Mouse (Mus musculus) telencephalon, adult 2 months (tissue): ENCODE measurements around the gene 6430531B16Rik.

ENCODE experiments used
- DNase-seq: peaks from one replicate; pipeline ENCODE4 v3.0.0-alpha.2; 2011; ENCODE audit warnings: low read depth, low spot score

The 6430531B16Rik gene

DNA sequence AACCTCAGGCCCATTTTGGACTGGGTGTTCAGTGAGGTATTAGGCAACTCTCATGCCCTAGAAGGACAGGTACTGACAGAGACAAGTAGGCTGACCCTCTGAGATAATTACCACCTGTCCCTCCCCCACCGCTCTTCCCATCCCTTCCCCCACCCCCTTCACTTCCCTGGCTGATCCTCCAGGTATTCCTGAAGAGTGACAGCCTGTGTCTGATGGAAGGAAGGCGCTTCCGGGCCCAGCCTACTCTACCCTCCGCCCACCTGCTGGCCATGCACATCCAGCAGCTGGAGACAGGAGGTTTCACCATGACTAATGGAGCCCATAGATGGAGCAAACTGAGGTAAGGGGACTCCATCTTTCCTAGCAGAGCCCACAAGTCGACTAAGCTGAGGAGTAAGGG, 40.7 kb downstream of the 6430531B16Rik start:
- no peak for DNase-seq

DNA sequence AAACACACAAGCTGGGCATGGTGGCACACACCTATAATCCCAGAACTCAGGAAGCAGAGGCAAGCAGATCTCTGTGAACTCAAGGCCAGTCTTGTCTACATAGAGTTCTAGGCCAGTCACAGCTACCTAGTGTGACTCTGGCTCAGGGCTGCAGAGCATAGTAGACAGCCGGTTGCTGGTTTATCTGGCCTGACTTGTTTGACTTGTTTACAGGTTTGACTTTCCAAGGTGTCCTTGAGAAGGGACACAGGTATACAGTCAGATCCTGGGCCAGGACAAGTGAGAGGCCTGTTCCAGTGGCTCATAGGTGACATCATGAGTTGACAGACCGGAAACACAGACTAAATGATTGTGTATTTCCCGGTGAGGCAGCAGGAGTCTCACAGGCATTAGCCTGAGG, 41.4 kb downstream of the 6430531B16Rik start:
- DNase-seq, result no peak

DNA sequence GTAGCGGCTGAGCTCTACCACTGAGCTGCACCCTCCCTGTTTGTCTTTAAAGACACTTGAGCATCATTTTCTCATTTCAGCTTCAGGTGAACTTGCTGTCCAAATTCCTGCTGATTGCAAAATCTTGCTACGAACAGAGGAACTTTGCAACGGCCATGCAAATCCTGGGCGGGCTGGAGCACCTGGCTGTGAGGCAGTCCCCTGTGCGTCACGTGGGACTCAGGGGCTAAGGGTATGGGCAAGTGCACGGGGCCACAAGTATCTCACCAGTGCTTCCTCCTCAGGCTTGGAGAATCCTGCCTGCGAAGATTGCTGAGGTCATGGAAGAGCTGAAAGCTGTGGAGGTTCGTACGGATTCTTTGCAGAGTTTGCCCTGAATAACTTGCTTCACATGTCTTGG, 41.9 kb downstream of the 6430531B16Rik start:
- DNase-seq, result no peak

DNA sequence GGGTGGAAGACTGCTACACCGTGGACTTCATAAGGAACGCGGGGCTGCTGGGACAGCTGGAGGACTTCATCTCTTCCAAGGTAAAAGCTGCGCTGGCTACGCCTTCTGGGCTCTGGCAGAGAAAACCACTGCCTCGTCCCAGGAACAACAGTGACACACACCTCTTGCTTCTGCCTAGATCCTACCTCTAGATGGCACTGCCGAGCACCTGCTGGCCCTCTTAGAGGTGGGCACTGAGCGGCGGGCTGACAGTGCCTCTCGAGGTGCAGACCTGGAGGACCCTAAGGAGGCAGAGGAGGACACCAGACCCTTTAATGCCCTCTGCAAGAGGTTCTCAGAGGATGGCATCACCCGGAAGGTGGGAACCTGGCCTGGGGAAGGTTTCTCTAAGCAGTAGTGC, 47.8 kb downstream of the 6430531B16Rik start:
- no peak for DNase-seq
